In genomic region chr17:34102831-34103230, GRCm38 (mm10) we compare ENCODE assay signal across 26 mouse cellular contexts. TPM values are rescaled to one million over a fixed set of nuclear protein-coding genes. Genes with fewer than 3 reads are reported as not detected.
DNase-seq lines count a peak whose midpoint lies in the region; ATAC-seq and TF ChIP-seq lines count a peak whose summit lies in the region.
"Had no signal": no experiment of that assay in that cellular context is flagged by ENCODE, and none has a peak within 500 bp of the region (broad histone marks: within the 10 kb centered on the region; RNA-seq: fewer than 3 reads in every experiment).

No protein-coding gene starts in this region.

- WGBS in macrophage (ENCODE audit: missing documents) = 4% methylated on average over 6 of the region's 6 CpGs

- peak overlapping the region; percentile 49 for H3K9ac ChIP-seq in MEL (ENCODE audit: control insufficient read depth, low read depth, low read length, poor library complexity, severe bottlenecking)
- H3K9ac ChIP-seq: forebrain, embryonic 12.5 days; heart, embryonic 15.5 days; neural tube, embryonic 13.5 days had no signal

- H3K79me2 ChIP-seq in MEL (ENCODE audit: control insufficient read depth, insufficient read depth, low read length, poor library complexity) (no peaks in the 10 kb centered on the region), macrophage (ENCODE audit: inconsistent target) (no peaks in the 10 kb centered on the region; the same call in 1 of the 2 replicates)

- no peaks in the 10 kb centered on the region for H3K36me3 ChIP-seq in megakaryocyte, embryonic 14.5 days (replicated peaks; ENCODE audit: low read length)
- H3K36me3 ChIP-seq in MEL (ENCODE audit: control insufficient read depth in 1 of 2, insufficient read depth in 2 of 2, low read length in 2 of 2) = no peaks in the 10 kb centered on the region
- no peaks in the 10 kb centered on the region for H3K36me3 ChIP-seq in macrophage (ENCODE audit: inconsistent target)
- H3K36me3 ChIP-seq: forebrain, embryonic 12.5 days; heart, embryonic 15.5 days; neural tube, embryonic 13.5 days had no signal

- no peak for TF ChIP-seq RAD21 in MEL (IDR thresholded peaks at IDR 0.05; ENCODE audit: low read depth, low read length)

- H3K27me3 ChIP-seq in megakaryocyte, embryonic 14.5 days (replicated peaks) = peaks cover 8% of the 10 kb centered on the region
- H3K27me3 ChIP-seq in MEL (ENCODE audit: control insufficient read depth in 1 of 2, insufficient read depth in 2 of 2, low read length in 2 of 2) = no peaks in the 10 kb centered on the region
- H3K27me3 ChIP-seq: heart, embryonic 15.5 days had no signal

- H3K27ac ChIP-seq in MEL (ENCODE audit: control insufficient read depth, low read depth, low read length) (no peak overlapping the region), macrophage (0 out of 2 replicates have a peak overlapping the region, but pooled peaks have one; percentile 78)
- H3K27ac ChIP-seq: forebrain, embryonic 12.5 days; heart, adult 2 months; heart, embryonic 15.5 days; layer of hippocampus, adult 2 months; neural tube, embryonic 13.5 days had no signal

- no peak for TF ChIP-seq EP300 in MEL (IDR thresholded peaks at IDR 0.05; ENCODE audit: low read depth in 1 of 2, low read length in 2 of 2)

- 0 out of 2 replicates have a peak, but pooled peaks cover 3% of the 10 kb centered on the region for H3K9me3 ChIP-seq in megakaryocyte, embryonic 14.5 days
- H3K9me3 ChIP-seq in MEL (replicated peaks; ENCODE audit: insufficient read depth, low read length) = no peaks in the 10 kb centered on the region
- H3K9me3 ChIP-seq: forebrain, embryonic 12.5 days; heart, embryonic 15.5 days; neural tube, embryonic 13.5 days had no signal

- peak; percentile 41 for DNase-seq in MEL (ENCODE audit: low read depth, low spot score)
- DNase-seq in adrenal gland, adult 18-20 months (ENCODE audit: low spot score in 2 of 2) = no peak
- no peak for DNase-seq in kidney, adult 18-20 months
- DNase-seq in ovary, adult 18-20 months (ENCODE audit: low spot score) = no peak
- DNase-seq: adrenal gland, adult 2 months; cerebellum, adult 9-10 months; gastrocnemius, postnatal 25 days; heart, adult 2 months; heart, postnatal 4 days; kidney, adult 2 months; kidney, postnatal 14 days; layer of hippocampus, postnatal 36 days; lung, adult 18-20 months; lung, postnatal 36 days; right cerebral cortex, postnatal 25 days; thymus, postnatal 14 days had no signal

- H3K4me3 ChIP-seq in megakaryocyte, embryonic 14.5 days (replicated peaks) = peak overlapping the region; percentile 35
- H3K4me3 ChIP-seq in MEL (ENCODE audit: control insufficient read depth in 1 of 2, insufficient read depth in 1 of 2, low read depth in 2 of 2, low read length in 2 of 2) (peak overlapping the region; percentile 45 to 79), macrophage (ENCODE audit: inconsistent target) (peak overlapping the region; percentile 11; the same call in 1 of the 2 replicates)
- H3K4me3 ChIP-seq: forebrain, embryonic 12.5 days; heart, adult 2 months; heart, embryonic 15.5 days; layer of hippocampus, adult 2 months; neural tube, embryonic 13.5 days had no signal

- peaks cover 60% of the 10 kb centered on the region for H3K4me1 ChIP-seq in megakaryocyte, embryonic 14.5 days
- H3K4me1 ChIP-seq in MEL (ENCODE audit: control insufficient read depth in 1 of 2, insufficient read depth in 2 of 2, low read length in 2 of 2) = no peaks in the 10 kb centered on the region; a peak in 1 of 4 replicates

- no peak for ATAC-seq in megakaryocyte, adult 5-6 weeks (ENCODE audit: poor library complexity, severe bottlenecking)
- ATAC-seq: hindbrain, embryonic 16.5 days had no signal

- no peak for TF ChIP-seq CTCF in MEL (IDR thresholded peaks at IDR 0.05 in 2 of 3, conservative IDR thresholded peaks at IDR 0.05 in 1 of 3; ENCODE audit: control insufficient read depth in 1 of 3, insufficient read depth in 1 of 3, low read depth in 2 of 3, low read length in 3 of 3, poor library complexity in 1 of 3, severe bottlenecking in 1 of 3)

- no peak for TF ChIP-seq POLR2A in MEL (IDR thresholded peaks at IDR 0.05; ENCODE audit: control insufficient read depth in 1 of 2, insufficient read depth in 1 of 2, low read depth in 1 of 2, low read length in 2 of 2, poor library complexity in 1 of 2)

TF ChIP-seq in MEL, 35 proteins besides CTCF, POLR2A, EP300 and RAD21 (continues in another document):
- TF ChIP-seq TBP (IDR thresholded peaks at IDR 0.05; ENCODE audit: low read depth, low read length) = no peak
- TF ChIP-seq MYB (IDR thresholded peaks at IDR 0.05; ENCODE audit: low read depth, low read length) = no peak
- TF ChIP-seq JUND (IDR thresholded peaks at IDR 0.05; ENCODE audit: low read depth, low read length) = no peak
- no peak for TF ChIP-seq ZMIZ1 (IDR thresholded peaks at IDR 0.05; ENCODE audit: low read depth, low read length)

RNA-seq across cellular contexts. Expression of gene H2-Oa, which starts 10.7 kb away (rescaled TPM):
- 9.5 and 12.1 TPM in 2 replicates for polyA plus RNA-seq in megakaryocyte, embryonic 14.5 days (2012; ENCODE audit: insufficient read depth, low replicate concordance)
- total RNA-seq in megakaryocyte, adult 5-6 weeks (2015) = 10.0 and 10.8 TPM in 2 replicates
- total RNA-seq in megakaryocyte, adult 5-6 weeks (2017) = 3.7 and 6.9 TPM in 2 replicates
- total RNA-seq in MEL (2012; rRNA removed) = 2.2 and 2.6 TPM in 2 replicates
- polyA plus RNA-seq in MEL (2012; ENCODE audit: insufficient read depth in 1 of 2, insufficient read length in 2 of 2, low read depth in 1 of 2, low replicate concordance in 2 of 2, missing spikeins in 1 of 2) (1 to 10 TPM in 1 of 2 experiments, not detected in 1; 3.9 TPM), macrophage (2018) (0.25 to 1.4 TPM (median 0.62 TPM) in 3 replicates)
- total RNA-seq in macrophage (2018; cell fraction: chromatin; rRNA removed) = under 1 TPM in 3 of 26 experiments, not detected in 23; 0.59 to 0.91 (median 0.63) TPM
- 1 to 10 TPM in 6 of 26 experiments, under 1 TPM in 20; 0.36 to 1.5 (median 0.80) TPM for total RNA-seq in macrophage (2018; cell fraction: cytosol; rRNA removed)
- 1 to 10 TPM in 8 of 26 experiments, under 1 TPM in 9, not detected in 9; 0.58 to 1.5 (median 0.87) TPM for total RNA-seq in macrophage (2018; cell fraction: nucleus; rRNA removed)
- total RNA-seq in adrenal gland, adult 18-20 months (2021) = under 1 TPM; 0.36 to 0.54 TPM
- total RNA-seq: gastrocnemius, postnatal 25 days; heart, postnatal 4 days had no signal

RNA-seq across cellular contexts. Expression of gene H2-DMa, which starts 16.5 kb away (rescaled TPM):
- polyA plus RNA-seq in megakaryocyte, embryonic 14.5 days (2012; ENCODE audit: insufficient read depth, low replicate concordance) = 19.3 and 32.1 TPM in 2 replicates
- 172 and 189 TPM in 2 replicates for total RNA-seq in megakaryocyte, adult 5-6 weeks (2015)
- total RNA-seq in megakaryocyte, adult 5-6 weeks (2017) = 145 and 152 TPM in 2 replicates
- 26.1 and 38.3 TPM in 2 replicates for total RNA-seq in MEL (2012; rRNA removed)
- polyA plus RNA-seq in MEL (2012; ENCODE audit: insufficient read depth in 1 of 2, insufficient read length in 2 of 2, low read depth in 1 of 2, low replicate concordance in 2 of 2, missing spikeins in 1 of 2) (10 to 100 TPM in 1 of 2 experiments, not detected in 1; 38.7 TPM), macrophage (2018) (19.1 to 57.0 TPM (median 47.3 TPM) in 3 replicates)
- 10 to 100 TPM; 26.4 to 64.6 (median 44.4) TPM for total RNA-seq in macrophage (2018; cell fraction: chromatin; rRNA removed)
- total RNA-seq in macrophage (2018; cell fraction: cytosol; rRNA removed) = 10 to 100 TPM; 21.2 to 68.5 (median 39.5) TPM
- total RNA-seq in macrophage (2018; cell fraction: nucleus; rRNA removed) = 100 to 1,000 TPM in 6 of 26 experiments, 10 to 100 TPM in 20; 42.2 to 142 (median 72.5) TPM
- total RNA-seq in adrenal gland, adult 18-20 months (2021) = 10 to 100 TPM; 14.7 to 21.0 TPM

RNA-seq across cellular contexts. Expression of gene Brd2, which starts 19.6 kb away (rescaled TPM):
- 174 and 242 TPM in 2 replicates for polyA plus RNA-seq in megakaryocyte, embryonic 14.5 days (2012; ENCODE audit: insufficient read depth, low replicate concordance)
- 287 and 312 TPM in 2 replicates for total RNA-seq in megakaryocyte, adult 5-6 weeks (2015)
- total RNA-seq in megakaryocyte, adult 5-6 weeks (2017) = 286 and 353 TPM in 2 replicates
- total RNA-seq in MEL (2012; rRNA removed) = 97.2 and 99.5 TPM in 2 replicates
- polyA plus RNA-seq in MEL (2012; ENCODE audit: insufficient read depth in 1 of 2, insufficient read length in 2 of 2, low read depth in 1 of 2, low replicate concordance in 2 of 2, missing spikeins in 1 of 2) (100 to 1,000 TPM; 189 to 252 TPM), macrophage (2018) (130 to 435 TPM (median 155 TPM) in 3 replicates)
- 1,000 to 10,000 TPM in 10 of 26 experiments, 100 to 1,000 TPM in 16; 551 to 1,905 (median 901) TPM for total RNA-seq in macrophage (2018; cell fraction: chromatin; rRNA removed)
- 100 to 1,000 TPM; 172 to 417 (median 260) TPM for total RNA-seq in macrophage (2018; cell fraction: cytosol; rRNA removed)
- total RNA-seq in macrophage (2018; cell fraction: nucleus; rRNA removed) = 1,000 to 10,000 TPM in 5 of 26 experiments, 100 to 1,000 TPM in 21; 415 to 1,213 (median 670) TPM
- total RNA-seq in adrenal gland, adult 18-20 months (2021) = 100 to 1,000 TPM; 199 to 244 TPM

RNA-seq across cellular contexts. Expression of gene H2-DMb2, which starts 40.3 kb away (rescaled TPM):
- 1.5 TPM in 1 of 2 replicates, not detected in the other for polyA plus RNA-seq in megakaryocyte, embryonic 14.5 days (2012; ENCODE audit: insufficient read depth, low replicate concordance)
- 8.9 and 9.6 TPM in 2 replicates for total RNA-seq in megakaryocyte, adult 5-6 weeks (2015)
- 12.4 and 18.3 TPM in 2 replicates for total RNA-seq in megakaryocyte, adult 5-6 weeks (2017)
- total RNA-seq in MEL (2012; rRNA removed) = 0.77 and 0.82 TPM in 2 replicates
- polyA plus RNA-seq in MEL (2012; ENCODE audit: insufficient read depth in 1 of 2, insufficient read length in 2 of 2, low read depth in 1 of 2, low replicate concordance in 2 of 2, missing spikeins in 1 of 2) (1 to 10 TPM in 1 of 2 experiments, not detected in 1; 1.5 TPM), macrophage (2018) (1.2 to 2.2 TPM (median 1.8 TPM) in 3 replicates)
- total RNA-seq in macrophage (2018; cell fraction: chromatin; rRNA removed) = 1 to 10 TPM in 14 of 26 experiments, under 1 TPM in 3, not detected in 9; 0.70 to 4.6 (median 1.7) TPM
- total RNA-seq in macrophage (2018; cell fraction: cytosol; rRNA removed) = 1 to 10 TPM in 25 of 26 experiments, under 1 TPM in 1; 0.99 to 2.2 (median 1.5) TPM
- total RNA-seq in macrophage (2018; cell fraction: nucleus; rRNA removed) = 1 to 10 TPM in 14 of 26 experiments, under 1 TPM in 9, not detected in 3; 0.40 to 3.0 (median 1.3) TPM
- 1 to 10 TPM; 2.0 to 3.8 TPM for total RNA-seq in adrenal gland, adult 18-20 months (2021)
- polyA plus RNA-seq: embryonic facial prominence, embryonic 11.5 days; forebrain, embryonic 12.5 days; midbrain, embryonic 11.5 days; neural tube, embryonic 13.5 days had no signal

RNA-seq across cellular contexts. Expression of gene H2-DMb1, which starts 50.0 kb away (rescaled TPM):
- 1.1 TPM in 1 of 2 replicates, not detected in the other for polyA plus RNA-seq in megakaryocyte, embryonic 14.5 days (2012; ENCODE audit: insufficient read depth, low replicate concordance)
- total RNA-seq in megakaryocyte, adult 5-6 weeks (2015) = 105 and 109 TPM in 2 replicates
- 110 and 132 TPM in 2 replicates for total RNA-seq in megakaryocyte, adult 5-6 weeks (2017)
- not detected in 2 replicates for total RNA-seq in MEL (2012; rRNA removed)
- polyA plus RNA-seq in MEL (2012; ENCODE audit: insufficient read depth in 1 of 2, insufficient read length in 2 of 2, low read depth in 1 of 2, low replicate concordance in 2 of 2, missing spikeins in 1 of 2) (under 1 TPM in 1 of 2 experiments, not detected in 1; 0.67 TPM), macrophage (2018) (26.4 to 54.6 TPM (median 34.2 TPM) in 3 replicates)
- 10 to 100 TPM in 8 of 26 experiments, 1 to 10 TPM in 18; 1.2 to 20.1 (median 8.1) TPM for total RNA-seq in macrophage (2018; cell fraction: chromatin; rRNA removed)
- total RNA-seq in macrophage (2018; cell fraction: cytosol; rRNA removed) = 10 to 100 TPM; 27.0 to 79.7 (median 49.7) TPM
- total RNA-seq in macrophage (2018; cell fraction: nucleus; rRNA removed) = 10 to 100 TPM; 11.2 to 50.6 (median 30.8) TPM
- total RNA-seq in adrenal gland, adult 18-20 months (2021) = 10 to 100 TPM in 1 of 2 experiments, 1 to 10 TPM in 1; 8.5 to 13.3 TPM
- polyA plus RNA-seq: neural tube, embryonic 13.5 days had no signal

Comparison
In these comparisons a context has a peak if more than half of its experiments do, and no peak if none do; other contexts are left out.
1. H3K4me3 ChIP-seq: peak in every context shown above with its lines; median percentile 62 in MEL; 35 in megakaryocyte, embryonic 14.5 days; 11 in macrophage.